Mouse (Mus musculus): ENCODE results near the gene Pptc7.

The Pptc7 gene

DNA sequence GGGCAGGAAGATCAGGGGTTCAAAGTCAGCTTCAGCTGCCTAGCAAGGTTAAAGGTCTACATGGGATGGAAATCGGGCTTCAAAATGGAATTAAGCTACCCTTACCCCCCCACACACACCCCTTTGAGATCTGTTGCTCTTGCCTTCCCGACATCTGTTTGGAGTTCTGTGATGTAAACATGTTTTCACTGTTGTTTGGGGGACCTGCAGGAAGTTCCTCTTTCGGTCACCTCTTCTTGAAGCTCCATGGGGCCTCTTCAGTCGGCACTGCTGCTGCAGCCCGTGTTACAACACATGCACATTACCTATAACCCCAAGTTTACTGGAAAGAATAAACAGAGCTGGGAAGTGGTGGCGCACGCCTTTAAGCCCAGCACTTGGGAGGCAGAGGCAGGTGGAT is 17.0 kb upstream of the Pptc7 start:
- DNase-seq (ENCODE audit: low read depth, low spot score), result no peak

DNA sequence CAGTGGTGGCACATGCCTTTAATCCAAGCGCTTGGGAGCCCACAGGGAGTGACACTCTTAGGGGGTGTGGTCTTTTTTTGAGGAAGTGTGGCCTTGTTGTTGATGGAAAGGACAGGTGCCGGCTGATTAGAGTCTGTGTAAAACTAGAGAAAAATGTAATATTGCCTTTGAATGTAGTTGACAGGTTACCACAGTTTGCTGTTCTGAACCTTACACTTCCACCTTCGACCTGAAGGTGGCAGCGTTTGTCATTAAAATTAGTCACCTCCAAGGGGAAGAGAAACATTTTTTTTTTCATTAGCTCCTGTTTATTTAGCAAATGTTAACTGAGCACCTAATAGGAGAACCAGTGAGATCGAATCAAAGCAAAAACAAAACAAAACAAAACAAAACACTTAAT is 16.3 kb upstream of the Pptc7 start:
- peak; percentile 55 for DNase-seq (ENCODE audit: low read depth, low spot score)

DNA sequence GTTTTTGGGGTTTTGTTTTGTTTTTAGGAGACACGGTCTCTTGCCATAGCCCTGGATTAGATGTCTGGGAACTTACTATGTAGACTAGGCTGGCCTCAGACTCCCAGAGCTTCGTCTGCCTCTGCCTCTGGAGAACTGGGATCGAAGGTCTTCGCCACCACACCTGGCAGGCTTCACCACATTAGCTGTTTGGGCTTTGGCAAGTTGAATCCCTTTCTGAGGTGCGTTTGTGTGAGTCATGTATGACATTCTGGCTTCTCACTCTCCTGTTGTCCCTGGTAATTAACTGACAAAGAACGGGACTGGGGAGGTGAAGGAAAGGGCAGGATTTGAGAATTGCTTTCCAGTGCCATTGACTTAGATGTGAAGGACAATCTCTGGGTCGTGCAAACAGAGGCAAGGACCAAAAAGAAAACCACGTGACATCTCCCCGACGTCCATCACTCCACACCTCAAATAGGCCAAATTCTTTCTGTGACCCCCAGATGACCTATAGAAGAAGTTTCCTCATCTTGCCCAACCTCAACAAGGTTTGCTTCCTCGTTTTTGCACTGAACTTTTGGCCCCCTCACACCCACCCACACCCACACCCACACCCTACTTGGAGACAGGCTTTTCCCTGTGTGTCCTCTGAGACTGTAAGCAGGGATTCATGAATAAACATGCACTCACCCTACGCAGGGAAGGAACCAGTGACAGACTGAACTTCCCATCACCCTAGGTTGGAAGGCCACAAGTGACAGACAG is 15.1 kb upstream of the Pptc7 start:
- no peak for DNase-seq (ENCODE audit: low read depth, low spot score)

DNA sequence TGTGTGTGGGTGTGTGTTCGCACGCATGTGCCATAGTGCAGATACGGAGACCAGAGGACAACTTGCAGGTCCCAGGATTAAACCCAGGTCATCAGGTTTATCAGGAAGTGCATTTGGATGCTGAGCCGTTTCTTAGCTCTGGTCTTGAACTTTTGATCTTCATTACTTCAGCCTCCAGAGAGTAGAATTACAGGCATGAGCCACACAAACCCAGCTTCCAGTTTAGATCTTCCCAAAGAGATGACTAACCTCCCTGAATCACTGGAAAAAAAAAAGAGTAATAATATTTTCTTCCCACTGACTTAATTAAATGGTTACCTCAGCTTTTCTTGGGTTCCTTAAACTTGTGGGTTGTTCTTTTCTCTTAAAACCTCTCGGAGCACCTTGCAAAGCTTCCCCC is 11.3 kb upstream of the Pptc7 start:
- no peak for DNase-seq (ENCODE audit: low read depth, low spot score)

DNA sequence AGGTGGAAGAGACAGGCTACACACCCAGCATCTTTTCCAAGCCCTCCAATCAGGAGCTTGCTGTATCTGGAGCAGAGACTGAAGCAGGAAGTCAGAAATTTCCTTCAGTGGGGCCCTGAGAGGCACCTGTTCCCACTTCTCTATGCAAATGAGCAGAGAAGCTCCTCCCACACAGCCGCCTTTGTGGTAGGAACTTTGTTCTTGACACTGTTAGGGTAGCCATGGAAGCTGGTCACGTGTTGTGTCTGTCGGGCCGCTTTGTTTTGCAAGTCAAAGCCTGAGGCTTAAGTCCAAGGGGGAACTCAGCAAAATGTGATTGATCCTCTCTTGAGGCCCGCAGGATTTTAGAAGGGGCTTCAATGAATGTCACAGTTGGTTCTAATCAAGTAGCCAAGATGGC is 9.4 kb upstream of the Pptc7 start:
- no peak for DNase-seq (ENCODE audit: low read depth, low spot score)

DNA sequence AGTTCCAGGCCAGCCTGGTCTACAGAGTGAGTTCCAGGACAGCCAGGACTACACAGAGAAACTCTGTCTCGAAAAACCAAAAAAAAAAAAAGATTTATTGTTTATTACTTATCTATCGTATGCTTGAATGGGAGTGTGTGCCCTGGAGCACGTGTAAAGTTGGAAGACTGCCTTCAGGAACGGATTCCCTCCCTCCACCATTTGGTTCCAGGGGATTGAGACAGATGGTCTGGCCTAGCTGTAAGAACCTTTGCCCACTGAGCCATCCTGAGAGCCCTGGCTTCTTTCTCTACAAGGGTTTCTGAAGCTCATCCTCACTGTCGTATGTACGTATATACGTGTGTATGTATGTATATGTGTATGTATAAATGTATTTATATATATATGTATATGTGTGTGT is 5.2 kb upstream of the Pptc7 start:
- no peak for DNase-seq (ENCODE audit: low read depth, low spot score)

DNA sequence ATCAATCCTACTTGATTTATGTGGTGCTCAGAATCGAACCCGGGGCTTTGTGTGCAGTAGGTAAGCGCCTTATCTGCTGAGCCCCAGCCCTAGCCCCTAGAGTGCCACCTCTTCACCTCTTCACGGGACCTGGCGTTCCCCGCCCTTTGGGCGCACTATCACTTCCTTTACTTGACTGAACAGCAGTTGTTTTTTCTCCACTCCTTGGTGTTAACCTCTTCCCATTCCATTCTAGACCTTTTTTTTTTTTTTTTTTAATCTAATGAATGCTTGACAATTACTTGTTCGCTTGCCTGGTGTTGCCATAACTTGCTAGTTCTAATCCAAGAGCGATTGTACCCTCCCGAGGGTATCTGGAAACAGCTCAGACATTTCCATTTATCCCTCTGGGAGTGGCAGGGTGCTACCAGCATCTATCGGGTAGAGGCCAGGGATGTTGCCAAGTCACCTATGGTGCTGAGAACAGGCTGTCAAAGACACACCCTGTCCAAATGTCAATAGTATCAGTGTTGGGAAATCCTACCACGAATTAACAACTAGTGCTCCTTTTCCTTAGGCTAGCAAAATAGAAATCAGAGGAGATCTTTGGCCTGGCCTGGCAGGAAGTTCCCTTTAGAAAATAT is 4.3 kb upstream of the Pptc7 start:
- DNase-seq (ENCODE audit: low read depth, low spot score), result peak; percentile 64

DNA sequence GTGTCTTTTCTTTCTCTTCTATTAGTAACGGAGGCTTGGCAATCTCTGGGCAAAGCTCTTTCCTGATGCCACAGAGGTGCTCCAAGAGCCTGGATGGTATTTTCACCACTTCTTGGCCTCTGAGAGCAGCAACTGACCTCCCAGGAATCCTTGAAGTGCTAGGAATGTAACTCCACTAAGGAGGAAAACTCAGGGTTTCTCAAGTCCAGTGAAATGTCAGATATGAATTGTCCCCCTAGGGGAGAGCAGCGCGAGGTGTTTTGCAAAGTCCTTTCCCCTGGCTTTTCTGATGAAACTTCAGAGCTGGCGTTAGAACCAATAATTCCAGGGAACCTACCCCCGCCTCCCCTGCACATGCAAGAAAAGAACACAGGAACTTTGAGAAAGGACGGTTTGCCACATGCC is 3.7 kb upstream of the Pptc7 start:
- no peak for DNase-seq (ENCODE audit: low read depth, low spot score)

DNA sequence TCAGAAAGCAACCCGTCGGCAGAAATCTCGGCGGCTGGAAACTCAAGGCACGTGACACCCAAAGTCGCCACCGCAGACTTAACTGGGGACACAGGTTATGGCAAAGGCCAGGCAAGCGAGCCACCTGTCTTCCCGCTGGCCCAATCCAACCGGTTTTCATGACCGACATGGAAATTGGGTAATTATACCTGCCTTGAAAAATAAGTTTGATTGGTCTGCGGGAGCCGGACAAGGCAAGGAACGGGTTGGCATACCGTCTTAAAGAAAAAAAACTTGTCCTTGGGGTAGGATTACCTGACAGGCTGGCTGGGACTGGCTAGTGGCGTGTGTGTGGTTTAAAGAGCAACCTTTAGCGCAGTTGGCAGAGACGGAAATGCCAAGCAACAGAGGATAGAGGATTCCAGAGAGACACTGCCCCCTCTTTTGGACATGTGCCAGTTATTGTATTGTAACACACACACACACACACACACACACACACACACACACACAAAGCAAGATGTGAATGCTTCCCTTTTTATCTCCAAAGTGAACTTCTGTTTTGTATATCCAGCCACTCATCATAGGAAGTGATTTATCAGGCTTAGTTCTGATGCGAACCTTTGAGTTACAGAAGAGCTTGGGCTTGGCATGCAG is 3.2 kb upstream of the Pptc7 start:
- peak; percentile 85 for DNase-seq (ENCODE audit: low read depth, low spot score)

DNA sequence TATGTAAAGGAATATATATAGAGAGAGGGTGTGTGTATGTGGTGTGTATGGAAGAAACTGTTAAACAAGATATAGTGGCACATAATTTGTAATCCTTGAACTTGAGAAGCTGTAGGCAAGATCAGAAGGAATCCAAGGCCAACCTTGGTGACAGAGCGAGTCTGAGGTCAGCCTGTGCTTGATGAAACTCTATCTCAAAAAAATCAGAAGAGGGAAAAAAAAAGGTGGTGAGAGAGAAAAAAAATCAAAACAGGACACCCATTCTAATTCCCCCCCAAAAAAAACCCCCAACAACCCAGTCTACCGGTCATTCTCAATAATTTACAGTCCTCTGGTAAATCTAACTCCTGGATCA is 360 bp upstream of the Pptc7 start:
- no peak for DNase-seq (ENCODE audit: low read depth, low spot score)

DNA sequence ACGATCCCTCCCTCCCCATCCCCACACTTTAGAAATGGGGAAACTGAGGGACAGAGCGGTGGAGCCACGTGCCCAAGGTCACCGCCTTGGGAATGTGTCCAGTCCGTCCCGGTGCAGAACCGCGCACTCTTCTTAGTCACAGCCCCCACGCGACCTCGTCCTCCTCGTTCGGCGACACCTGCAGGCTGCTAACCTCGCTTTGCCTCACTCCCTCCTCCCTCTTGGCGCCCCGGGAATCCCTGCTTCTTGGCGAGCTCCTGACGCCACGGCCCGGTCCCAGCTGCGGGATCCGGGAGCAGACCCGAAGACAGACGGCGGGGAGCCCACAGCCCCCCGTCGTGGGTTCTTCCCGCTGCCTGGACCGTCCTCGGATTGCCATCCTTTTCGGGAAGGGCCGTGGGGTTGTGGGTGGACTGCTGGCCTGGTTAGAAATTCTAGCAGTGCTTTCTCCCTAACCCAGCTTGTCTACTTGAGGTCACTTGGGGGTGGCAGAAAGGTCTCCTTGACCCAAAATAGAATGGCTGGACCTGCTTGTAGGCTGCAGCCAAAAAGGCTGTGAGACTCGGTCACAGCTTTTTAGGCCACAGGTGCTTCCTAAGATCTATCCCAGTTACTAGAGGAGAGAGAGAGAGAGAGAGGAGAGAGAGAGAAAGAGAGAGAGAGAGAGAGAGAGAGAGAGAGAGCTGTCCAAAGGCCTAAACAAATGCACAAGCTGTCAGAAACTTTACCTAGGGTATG is 1.0 kb downstream of the Pptc7 start:
- peak; percentile 69 for DNase-seq (ENCODE audit: low read depth, low spot score)

DNA sequence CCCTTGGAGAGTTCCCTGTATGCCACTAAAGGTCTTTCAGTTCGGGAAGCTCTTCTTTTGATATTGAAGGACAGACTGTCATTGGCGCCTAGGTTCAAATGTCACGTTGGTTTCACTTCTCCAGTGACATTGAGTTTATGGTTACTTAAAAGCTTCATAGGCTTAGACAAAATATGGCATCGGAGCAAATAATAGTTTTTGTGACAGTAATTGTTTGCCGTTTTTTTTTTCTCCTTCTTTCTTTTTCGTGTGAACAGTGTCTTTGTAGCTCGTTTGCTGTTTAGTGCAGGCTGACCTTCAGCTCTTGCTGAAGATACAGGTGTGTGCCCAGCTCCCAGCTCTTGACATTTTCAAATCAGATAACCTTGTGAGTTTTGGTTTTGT is 1.6 kb downstream of the Pptc7 start:
- DNase-seq (ENCODE audit: low read depth, low spot score), result no peak

DNA sequence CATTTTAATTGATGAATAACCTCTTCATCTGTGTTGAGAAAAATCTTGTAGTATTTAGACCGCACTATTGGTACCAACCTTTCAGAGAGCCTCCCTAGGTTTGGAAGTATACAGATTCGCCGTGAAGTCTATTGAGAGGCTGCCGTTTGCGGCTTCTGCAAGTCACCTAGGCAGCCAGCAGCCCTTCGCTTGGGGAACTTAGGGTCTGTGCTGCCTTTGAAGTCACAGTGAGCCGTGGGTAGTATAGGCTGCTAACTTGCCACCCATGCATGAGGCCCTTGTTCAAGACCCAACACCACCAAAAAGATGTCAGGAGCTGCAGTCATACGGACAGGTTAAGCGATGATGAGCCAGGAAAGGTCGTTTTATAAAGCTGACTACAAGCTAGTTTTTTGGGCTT is 2.0 kb downstream of the Pptc7 start:
- no peak for DNase-seq (ENCODE audit: low read depth, low spot score)

DNA sequence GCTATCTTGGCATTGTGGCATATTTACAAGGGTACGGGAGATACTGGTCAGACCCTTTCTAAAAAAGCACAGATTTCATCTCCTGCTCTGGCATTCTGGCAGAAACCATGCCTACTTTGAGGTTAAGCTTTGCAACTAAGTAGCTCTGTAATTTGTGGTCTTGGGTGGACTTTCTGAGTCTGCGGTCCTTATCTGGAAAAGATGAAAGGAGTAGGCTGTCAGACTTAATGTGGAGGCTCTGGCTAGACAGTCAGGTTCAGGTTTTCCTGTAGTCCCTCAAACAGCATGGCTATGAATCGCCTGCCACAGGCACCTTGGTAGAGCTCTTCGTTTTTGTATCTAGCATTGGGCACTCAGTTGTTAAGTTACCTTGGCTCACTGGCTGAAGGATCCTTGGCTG is 2.9 kb downstream of the Pptc7 start:
- no peak for DNase-seq (ENCODE audit: low read depth, low spot score)

DNA sequence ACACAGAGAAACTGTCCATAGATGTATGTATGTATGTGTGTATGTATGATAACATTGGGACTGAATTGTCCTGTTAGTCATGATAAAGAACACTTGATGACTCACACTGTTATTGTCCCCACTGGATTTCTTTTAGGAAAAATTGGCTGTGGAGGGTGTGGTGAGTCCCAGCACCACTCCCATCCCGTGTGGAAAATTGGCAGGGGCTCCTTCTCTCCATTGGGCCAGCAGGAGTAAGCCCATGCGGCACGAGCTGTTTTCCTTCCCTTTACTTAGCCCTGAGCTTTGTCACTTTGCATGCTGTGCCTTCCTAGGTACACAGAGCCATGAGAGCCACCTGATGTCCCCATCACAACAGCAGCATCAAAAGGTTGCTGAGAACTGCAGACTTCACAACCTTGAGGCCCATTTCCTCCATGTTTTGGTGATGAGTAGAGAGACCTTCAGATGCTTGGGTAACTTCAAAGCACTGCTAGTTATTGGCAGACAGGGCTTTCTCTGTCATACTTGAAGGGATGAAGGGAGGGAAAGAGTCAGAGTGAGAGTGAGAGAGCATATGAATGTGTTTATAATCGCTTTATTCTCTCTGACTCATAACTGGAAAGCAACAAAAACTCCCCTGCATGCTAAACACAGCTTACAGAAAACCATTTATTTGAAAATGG is 4.1 kb downstream of the Pptc7 start:
- no peak for DNase-seq (ENCODE audit: low read depth, low spot score)

DNA sequence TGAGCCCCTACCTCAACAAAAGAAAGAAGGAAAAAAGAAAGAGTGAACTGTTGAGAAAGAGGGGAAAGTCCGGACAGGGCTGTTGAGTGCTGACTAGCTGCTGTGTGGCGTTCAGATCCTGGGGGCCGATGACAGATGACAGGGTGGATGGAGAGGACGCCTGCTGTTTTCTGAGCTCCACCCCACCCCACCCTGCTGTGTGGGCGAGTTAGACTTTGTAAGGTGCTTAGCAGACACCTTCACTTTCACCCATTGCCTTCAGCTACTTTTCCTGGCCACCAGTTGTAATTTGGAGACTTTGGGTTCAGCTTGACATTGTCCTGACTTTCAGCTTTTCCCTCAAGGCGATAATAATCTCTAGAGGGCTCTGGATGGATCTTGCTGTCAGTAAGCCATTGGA is 7.0 kb downstream of the Pptc7 start:
- DNase-seq (ENCODE audit: low read depth, low spot score), result no peak

DNA sequence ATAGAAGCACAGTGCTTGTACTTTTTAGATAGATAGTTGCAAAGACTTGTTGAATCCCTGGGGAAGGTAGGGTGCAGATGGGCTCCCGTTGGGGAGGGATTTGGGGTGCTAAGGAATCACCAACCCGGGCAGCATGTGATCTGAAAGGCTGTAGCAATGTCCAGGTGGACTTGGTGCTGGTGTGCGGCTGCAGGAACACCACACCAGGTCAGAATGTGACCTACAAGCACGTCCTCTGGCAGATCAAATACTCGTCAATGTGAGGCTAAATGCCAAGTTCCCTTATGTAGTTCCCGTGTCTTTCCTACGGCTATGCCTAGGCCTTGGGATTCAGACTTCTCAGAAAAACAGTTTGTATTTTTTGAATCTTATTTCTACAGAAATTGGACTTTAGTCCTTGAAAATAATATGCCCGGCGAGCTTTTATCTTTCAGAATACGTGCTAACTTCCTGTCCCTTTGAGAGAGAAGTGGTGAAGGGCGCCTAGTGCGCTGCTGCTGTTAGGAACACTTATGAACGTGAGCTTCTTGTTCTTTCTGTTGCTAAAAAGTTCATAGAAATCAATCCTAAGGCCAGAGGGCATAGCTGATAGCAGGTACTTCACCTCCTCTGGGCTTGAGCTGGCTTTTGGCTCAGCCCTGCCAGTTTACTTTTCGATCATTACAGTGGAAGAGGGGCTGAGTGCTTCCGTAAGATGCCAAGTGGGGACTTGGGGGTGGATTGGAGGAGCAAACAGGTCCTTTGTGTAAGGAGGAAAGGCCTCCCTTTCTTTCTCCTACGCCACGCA is 7.6 kb downstream of the Pptc7 start:
- no peak for DNase-seq (ENCODE audit: low read depth, low spot score)

DNA sequence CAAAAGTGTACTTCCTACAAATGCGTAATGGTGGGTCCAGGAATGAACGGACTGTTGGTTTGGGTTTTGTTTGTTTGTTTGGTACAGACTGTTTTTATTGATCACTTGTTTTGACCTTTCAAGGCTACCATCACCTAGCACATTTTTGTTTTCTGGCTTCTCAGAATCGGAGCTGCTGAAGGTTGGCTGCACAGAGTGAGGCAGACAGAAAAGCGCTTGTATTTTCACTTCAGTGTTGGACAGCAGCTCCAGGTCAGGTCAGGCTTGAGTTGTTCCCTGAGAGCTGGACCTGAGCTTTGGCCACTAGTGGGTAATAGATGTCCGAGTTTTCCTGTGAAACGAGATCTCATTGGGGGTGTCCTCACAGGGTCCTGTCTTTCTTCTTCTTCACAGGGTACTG is 9.0 kb downstream of the Pptc7 start:
- no peak for DNase-seq (ENCODE audit: low read depth, low spot score)

DNA sequence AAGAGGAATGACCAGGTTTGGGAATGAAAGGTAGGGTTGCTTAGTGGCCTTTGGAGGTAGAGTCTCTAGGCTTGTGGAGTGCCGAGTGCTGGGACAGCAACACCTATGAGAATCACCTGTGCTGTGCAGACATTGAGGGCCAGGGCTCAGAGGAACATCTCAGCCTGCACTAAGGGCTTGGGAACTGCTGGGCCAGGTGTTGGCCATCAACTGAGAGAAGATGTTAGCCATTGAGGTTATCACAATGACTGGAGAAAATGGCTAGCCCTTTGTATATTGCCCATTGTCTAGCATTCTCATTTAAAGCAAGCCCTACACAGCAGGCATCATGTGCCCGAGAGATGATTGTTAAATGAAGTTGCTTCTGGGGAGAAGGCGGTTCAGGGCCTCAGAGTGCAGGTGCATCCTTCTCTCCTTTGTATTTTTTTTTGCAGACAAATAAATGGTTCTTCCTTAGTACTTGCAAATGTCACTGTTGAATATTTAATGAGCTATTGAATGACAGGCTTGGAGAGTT is 10.1 kb downstream of the Pptc7 start:
- DNase-seq (ENCODE audit: low read depth, low spot score), result no peak

DNA sequence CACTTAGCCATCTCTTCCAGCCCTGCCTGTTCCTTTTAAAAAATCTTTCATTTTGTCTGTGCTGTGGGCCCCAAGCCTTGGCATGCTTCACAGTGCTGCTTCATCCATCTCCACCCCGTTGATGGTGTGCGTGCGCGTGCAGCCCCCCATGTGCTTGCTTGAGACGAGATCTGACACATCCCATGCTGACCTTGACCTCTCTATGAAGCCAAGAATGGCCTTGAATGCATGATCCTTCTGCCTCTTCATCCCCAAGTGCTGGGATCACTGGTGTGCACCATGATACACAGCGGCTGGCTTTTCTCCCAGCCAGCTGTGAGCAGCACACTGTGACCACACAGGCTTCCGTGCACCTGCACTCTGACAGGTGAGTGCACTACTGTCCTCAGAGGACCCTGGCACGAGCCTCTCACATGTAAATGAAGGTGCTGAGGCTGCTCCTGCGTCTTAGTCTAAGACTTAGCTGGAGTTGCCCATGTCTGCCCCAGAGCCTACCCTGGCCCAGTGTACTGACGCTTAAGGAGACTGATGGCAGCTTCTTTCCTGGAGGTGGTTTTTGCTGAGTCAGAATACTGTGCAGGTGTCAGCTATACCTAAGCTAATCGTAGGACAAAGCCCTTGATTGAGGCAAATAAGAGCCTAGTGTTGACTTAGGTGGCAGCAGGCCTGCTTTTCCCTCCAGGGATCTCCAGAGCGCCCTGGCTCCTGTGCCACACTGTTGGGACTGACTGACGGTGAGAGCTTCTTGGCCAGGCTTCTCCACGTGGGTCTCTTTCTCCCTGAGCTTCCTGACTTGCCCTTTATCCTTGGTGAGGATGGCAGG is 11.2 kb downstream of the Pptc7 start:
- no peak for DNase-seq (ENCODE audit: low read depth, low spot score)
